Mouse (Mus musculus) kidney, adult 8-10 months (tissue): ENCODE data around the gene Yif1a.

Experiments used
- DNase-seq, 2 experiments: peaks; one replicate each; pipeline ENCODE4 v3.0.0; 2022

Yif1a gene

GRCm38 (mm10) chr19:5124055-5124614 is 35.8 kb downstream of the Yif1a start:
- no peak for DNase-seq

- DNase-seq: no peak
Observed at GRCm38 (mm10) chr19:5129770-5130169, 41.4 kb downstream of the Yif1a start.

- no peak for DNase-seq
Observed at GRCm38 (mm10) chr19:5131237-5131636, 42.9 kb downstream of the Yif1a start.

- peak; percentile 38 to 77 for DNase-seq
Observed at GRCm38 (mm10) chr19:5139640-5140039, 51.3 kb downstream of the Yif1a start.
